Mouse (Mus musculus): ENCODE measurements at regions not wholly inside any gene's neighbourhood (a gene's known extent, or its start where the extent isn't known, plus 50 kb on each side); places are given as distances from the start of the nearest gene placed in this dataset.

DNA sequence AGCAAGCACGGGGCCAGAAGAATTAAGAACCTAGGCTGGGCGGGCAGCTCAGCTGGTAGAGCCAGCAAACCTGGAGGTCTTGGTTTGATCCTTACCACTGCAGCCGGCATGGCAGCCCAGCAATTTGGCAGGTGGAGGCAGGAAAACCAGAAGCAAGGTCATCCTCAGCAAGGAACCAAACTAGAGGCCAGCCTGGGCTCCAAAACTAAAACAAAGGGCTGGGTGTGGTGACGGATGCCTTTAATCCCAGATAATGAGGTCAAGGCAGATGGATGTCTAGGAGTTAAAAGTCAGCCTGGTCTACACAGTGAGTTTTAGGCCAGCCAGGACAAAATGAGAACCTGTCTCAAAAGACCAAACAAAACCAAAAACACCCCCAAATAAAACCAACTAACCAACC is 55.5 kb downstream of the Adm start:
- TF ChIP-seq CTCF (IDR thresholded peaks at IDR 0.05; ENCODE audit: borderline replicate concordance, insufficient read depth, low read length): no peak
- TF ChIP-seq POLR2A (IDR thresholded peaks at IDR 0.05; ENCODE audit: low read depth, low read length): no peak
